Mouse (Mus musculus) kidney, embryonic 16.5 days (tissue): ENCODE results near the gene Smox. TPM values are rescaled to one million over a fixed set of nuclear protein-coding genes. Genes with fewer than 3 reads are reported as not detected.
A peak's percentile ranks its signal among the peaks of the same experiment; 100 is the strongest.
"Not testable (repeated sequence)": the region's sequence is repeated elsewhere in the genome, so short reads cannot be mapped to it uniquely, and the experiment has no call there.

ENCODE experiments used
- ATAC-seq: fragments of 200-750 bp; cut with Nextera tagmentation; 2 replicates; pipeline ENCODE4 v1.8.0; 2017; ENCODE audit warnings: moderate TSS enrichment; ENCODE audit not compliant: low FRiP score, low TSS enrichment
- H3K27ac ChIP-seq: fragments of 300-500 bp; sonication (generic); 2 replicates; pipeline ENCODE4 v1.5.1; 2014; ENCODE audit warnings: low read length
- H3K27me3 ChIP-seq: fragments of 300-500 bp; sonication (generic); 2 replicates; pipeline ENCODE4 v1.6.1; 2014; ENCODE audit warnings: low read length, control low read depth, mixed read lengths; ENCODE audit not compliant: insufficient read depth
- H3K36me3 ChIP-seq: fragments of 300-500 bp; sonication (generic); 2 replicates; pipeline ENCODE4 v1.6.1; 2014; ENCODE audit warnings: low read length, control low read depth, mixed read lengths; ENCODE audit not compliant: insufficient read depth
- H3K4me1 ChIP-seq: fragments of 300-500 bp; sonication (generic); 2 replicates; pipeline ENCODE4 v1.6.1; 2014; ENCODE audit warnings: low read length, control low read depth, mixed read lengths; ENCODE audit not compliant: insufficient read depth
- H3K4me2 ChIP-seq: fragments of 300-500 bp; sonication (generic); replicated peaks from 2 replicates; pipeline ENCODE4 v1.6.1; 2014; ENCODE audit warnings: low read depth, low read length
- H3K4me3 ChIP-seq: fragments of 300-500 bp; sonication (generic); 2 replicates; pipeline ENCODE4 v1.5.1; 2014; ENCODE audit warnings: mild to moderate bottlenecking, low read length
- H3K9ac ChIP-seq: fragments of 300-500 bp; sonication (generic); replicated peaks from 2 replicates; pipeline ENCODE4 v1.6.1; 2014; ENCODE audit warnings: low read length
- H3K9me3 ChIP-seq: fragments of 300-500 bp; sonication (generic); 2 replicates; pipeline ENCODE4 v1.6.1; 2016; ENCODE audit warnings: low read length, control low read depth
- WGBS: fragments of 180-500 bp; shearing (Covaris S2); extraction: QIAGEN DNeasy Blood & Tissue Kit; methylation state at CpG from one replicate; pipeline ENCODE4 v1.1.7; 2014; 5-methylcytosine and 5-hydroxymethylcytosine counted together
- polyA plus RNA-seq: library from polyadenylated mRNA; unstranded; fragments of >200 nt; fragmentation: Nextera tagmentation; extraction: Ambion mirVana; gene quantifications from 2 replicates; pipeline ENCODE4 v1.2.1, GENCODE M21; 2015

Gene Smox
- polyA plus RNA-seq, 1 experiment from 2014 or later: 39.7 TPM

DNA sequence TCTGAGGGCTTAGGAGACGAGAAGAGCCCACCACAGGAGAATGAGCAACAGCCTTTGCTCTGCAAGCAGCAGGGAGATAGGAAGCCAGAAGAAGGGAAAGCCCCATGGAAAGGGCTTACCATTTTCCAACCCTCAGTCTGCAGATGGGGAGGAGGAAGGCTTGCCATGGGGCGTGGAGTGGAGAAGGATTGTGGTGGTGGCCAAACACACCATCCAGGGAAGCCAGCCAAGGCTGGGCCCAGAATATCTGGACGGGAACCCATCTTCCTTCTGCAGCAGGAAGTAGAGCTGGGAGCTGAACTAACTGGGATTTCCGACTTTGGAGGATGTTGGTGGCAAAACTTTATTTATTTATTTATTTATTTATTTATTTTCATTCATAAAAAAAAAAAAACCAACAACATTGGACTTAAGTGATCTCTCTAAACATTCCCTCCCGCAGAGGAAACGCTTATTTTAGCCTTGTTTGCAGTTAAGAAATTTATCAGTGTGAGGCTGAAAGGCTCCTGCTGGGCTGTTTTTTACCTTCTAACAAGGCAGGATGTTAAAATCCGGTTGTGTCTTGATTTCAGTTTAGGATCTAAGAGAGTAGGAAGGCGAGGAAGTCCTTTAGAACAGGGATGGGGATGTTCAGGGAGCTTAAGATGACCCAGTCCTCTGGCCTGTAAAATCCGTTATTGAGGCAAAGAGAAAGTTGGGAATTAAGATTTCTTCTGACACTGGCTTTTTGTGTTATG is 30.2 kb upstream of the Smox start:
- H3K4me3 ChIP-seq: no peak overlapping the region
- 63% methylated on average over 9 of the region's 9 CpGs for WGBS
- H3K4me2 ChIP-seq: no peak overlapping the region
- H3K4me1 ChIP-seq: no peaks in the 10 kb centered on the region
- no peak overlapping the region for H3K27ac ChIP-seq
- H3K36me3 ChIP-seq: no peaks in the 10 kb centered on the region
- H3K9me3 ChIP-seq: peaks cover 3% of the 10 kb centered on the region; the same call in 1 of the 2 replicates
- H3K9ac ChIP-seq: no peak overlapping the region
- ATAC-seq: no peak
- H3K27me3 ChIP-seq: no peaks in the 10 kb centered on the region

DNA sequence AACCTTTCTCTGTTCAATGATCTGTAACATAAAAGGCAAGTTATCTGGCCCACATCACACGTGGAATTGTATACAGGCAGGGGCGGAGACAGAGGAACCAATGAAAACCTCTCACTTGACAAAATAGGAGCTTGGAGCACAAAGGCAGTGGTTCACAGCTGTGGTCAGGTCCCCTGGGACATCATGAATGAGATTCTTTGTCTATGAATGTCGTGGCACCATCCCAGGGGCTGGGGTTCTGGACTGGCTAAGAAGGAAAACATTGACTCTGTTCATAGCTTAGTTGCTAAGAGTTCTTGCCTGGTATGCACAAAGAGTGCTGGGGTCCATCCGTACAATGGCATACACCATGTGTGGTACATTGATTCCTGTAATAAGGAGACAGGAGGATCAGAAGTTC is 28.3 kb upstream of the Smox start:
- H3K9ac ChIP-seq: no peak overlapping the region
- no peaks in the 10 kb centered on the region for H3K36me3 ChIP-seq
- H3K4me1 ChIP-seq: no peaks in the 10 kb centered on the region
- ATAC-seq: no peak
- H3K4me3 ChIP-seq: no peak overlapping the region
- no peak overlapping the region for H3K4me2 ChIP-seq
- 74% methylated on average over 4 of the region's 4 CpGs for WGBS
- H3K9me3 ChIP-seq: peaks cover 3% of the 10 kb centered on the region; the same call in 1 of the 2 replicates
- H3K27me3 ChIP-seq: no peaks in the 10 kb centered on the region
- H3K27ac ChIP-seq: no peak overlapping the region

DNA sequence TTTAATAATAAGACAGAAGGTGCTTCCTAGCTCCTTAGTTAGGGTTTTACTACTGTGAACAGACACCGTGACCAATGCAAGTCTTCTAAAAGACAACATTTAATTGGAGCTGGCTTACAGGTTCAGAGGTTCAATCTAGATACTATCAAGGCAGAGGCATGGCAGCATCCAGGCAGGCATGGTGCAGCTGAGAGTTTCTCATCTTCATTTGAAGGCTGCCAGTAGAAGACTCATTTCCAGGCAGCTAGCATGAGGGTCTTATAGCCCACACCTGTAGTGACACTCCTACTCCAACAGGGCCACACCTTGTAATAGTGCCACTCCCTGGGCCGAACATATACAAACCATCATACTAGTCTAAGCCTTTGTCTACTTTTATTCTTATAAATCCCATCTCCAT is 27.1 kb upstream of the Smox start:
- no peak for ATAC-seq
- no peak overlapping the region for H3K4me3 ChIP-seq
- 94% methylated on average over 2 of the region's 2 CpGs for WGBS
- no peaks in the 10 kb centered on the region for H3K36me3 ChIP-seq
- H3K4me1 ChIP-seq: no peaks in the 10 kb centered on the region
- peaks cover 3% of the 10 kb centered on the region; the same call in 1 of the 2 replicates for H3K9me3 ChIP-seq
- H3K27ac ChIP-seq: no peak overlapping the region
- H3K9ac ChIP-seq: no peak overlapping the region
- H3K27me3 ChIP-seq: no peaks in the 10 kb centered on the region
- H3K4me2 ChIP-seq: no peak overlapping the region

DNA sequence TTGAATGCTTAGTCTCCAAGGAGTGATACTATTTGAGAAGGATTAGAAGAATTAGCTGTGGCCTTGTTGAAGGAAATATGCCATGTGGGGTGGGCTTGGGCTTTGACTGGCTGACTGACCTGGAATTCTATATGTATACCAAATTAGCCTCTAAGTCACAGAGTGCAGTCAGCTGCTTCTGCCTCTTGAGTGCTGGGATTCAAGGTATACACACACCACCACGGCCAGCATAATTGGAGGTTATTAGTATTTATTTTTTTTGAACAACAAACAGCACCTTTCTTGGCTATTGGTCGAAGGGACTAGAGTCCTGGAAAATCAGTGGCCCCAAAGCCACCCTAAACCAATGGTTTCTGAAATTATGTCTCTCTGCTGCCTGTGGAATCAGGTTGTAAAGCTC is 24.6 kb upstream of the Smox start:
- H3K27ac ChIP-seq: no peak overlapping the region
- no peaks in the 10 kb centered on the region for H3K4me1 ChIP-seq
- H3K27me3 ChIP-seq: no peaks in the 10 kb centered on the region
- H3K4me2 ChIP-seq: no peak overlapping the region
- WGBS: 75% methylated on average over 2 of the region's 2 CpGs
- no peaks in the 10 kb centered on the region for H3K36me3 ChIP-seq
- peaks cover 3% of the 10 kb centered on the region; the same call in 1 of the 2 replicates for H3K9me3 ChIP-seq
- no peak overlapping the region for H3K4me3 ChIP-seq
- H3K9ac ChIP-seq: no peak overlapping the region
- no peak for ATAC-seq

DNA sequence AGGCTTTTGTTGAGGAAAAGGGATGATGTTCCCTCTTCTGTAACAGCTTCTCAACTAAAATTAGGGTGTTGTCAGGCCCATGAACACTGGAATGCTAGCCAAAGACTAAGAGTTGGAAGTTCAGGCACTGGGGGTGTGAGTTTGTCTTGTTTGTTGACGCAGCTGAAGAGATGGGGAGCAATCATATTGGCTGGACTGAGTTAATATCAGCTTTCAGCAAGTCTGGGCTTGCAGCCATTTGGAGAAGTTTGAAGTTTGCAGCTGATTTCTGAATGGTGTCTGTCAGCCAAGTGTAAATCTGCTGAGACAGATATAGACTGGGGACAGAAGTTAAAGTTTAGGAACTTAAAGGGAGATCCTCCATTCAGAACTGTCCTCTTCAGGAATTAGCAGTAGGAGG is 21.4 kb upstream of the Smox start:
- Histone ChIP-seq H3K27me3 (no peaks in the 10 kb centered on the region), H3K27ac (no peak overlapping the region), H3K4me1 (no peaks in the 10 kb centered on the region), H3K36me3 (no peaks in the 10 kb centered on the region), H3K4me2 (no peak overlapping the region), H3K4me3 (no peak overlapping the region), H3K9me3 (no peaks in the 10 kb centered on the region), H3K9ac (no peak overlapping the region)
- 54% methylated on average over 1 of the region's 1 CpGs for WGBS
- ATAC-seq: no peak

DNA sequence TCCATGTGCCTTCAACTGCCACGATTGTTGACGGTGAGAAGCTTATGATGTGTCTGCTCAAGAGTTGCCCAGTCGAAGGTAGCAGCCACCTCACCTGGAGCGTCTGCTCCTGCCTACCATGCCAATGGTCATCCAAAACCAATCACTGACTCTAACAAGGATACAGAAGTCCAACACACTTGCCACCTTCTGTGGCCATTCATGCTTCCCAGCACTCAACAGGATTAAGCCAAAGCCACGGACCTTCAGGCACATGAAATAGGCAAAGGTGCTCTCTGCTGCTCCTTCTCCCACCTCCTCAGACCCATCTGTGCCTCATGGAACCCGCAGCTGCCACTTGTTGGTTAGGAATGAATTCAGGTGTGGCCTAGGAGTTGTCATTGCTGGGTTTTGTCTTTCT is 17.5 kb upstream of the Smox start:
- Histone ChIP-seq H3K27me3 (no peaks in the 10 kb centered on the region), H3K4me2 (no peak overlapping the region), H3K36me3 (no peaks in the 10 kb centered on the region), H3K4me1 (no peaks in the 10 kb centered on the region), H3K9me3 (no peaks in the 10 kb centered on the region), H3K4me3 (no peak overlapping the region), H3K9ac (no peak overlapping the region), H3K27ac (no peak overlapping the region)
- WGBS: 90% methylated on average over 6 of the region's 6 CpGs
- no peak for ATAC-seq

DNA sequence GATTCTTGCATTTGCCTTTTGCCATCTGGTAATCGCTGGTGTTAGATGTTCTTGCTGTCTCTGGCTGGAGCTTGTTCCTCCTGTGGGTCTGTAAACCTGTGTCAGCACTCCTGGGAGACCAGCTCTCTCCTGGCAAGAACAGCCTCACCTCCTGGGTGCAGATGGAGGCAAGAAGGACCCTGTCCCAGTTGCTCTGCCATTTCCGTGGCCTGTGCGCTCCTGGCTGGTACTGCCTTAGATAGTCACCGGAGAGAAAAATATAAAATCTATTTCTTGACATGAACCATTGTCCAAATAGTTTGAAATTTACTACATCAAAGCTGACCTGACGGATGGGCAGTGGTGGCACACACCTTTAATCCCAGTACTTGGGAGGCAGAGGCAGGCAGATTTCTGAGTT is 14.2 kb upstream of the Smox start:
- H3K4me2 ChIP-seq, H3K27ac ChIP-seq, H3K4me3 ChIP-seq, H3K9me3 ChIP-seq, H3K27me3 ChIP-seq, H3K36me3 ChIP-seq, ATAC-seq, H3K9ac ChIP-seq, H3K4me1 ChIP-seq: not testable (repeated sequence)
- 94% methylated on average over 5 of the region's 5 CpGs for WGBS

DNA sequence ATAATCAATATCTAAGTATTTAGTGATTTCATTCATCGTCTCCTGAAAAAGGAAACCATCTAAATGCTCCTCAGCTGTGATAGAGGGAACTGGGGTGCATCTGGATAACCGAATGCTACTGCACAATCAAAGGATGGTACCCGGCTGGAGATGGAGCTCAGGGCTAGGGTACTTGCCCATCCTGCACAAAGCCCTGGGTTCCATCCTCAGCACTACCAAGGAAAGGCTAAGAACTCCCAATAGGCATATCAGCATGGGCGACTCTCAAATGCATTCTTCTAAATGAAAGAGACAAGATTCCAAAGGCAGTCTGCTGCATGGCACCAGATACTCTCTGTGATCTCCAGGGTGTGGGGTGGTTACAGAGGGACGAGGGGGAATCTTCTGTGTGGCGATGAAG is 13.4 kb upstream of the Smox start:
- H3K27me3 ChIP-seq: no peaks in the 10 kb centered on the region
- 0 out of 2 replicates have a peak overlapping the region, but pooled peaks have one; percentile 18 for H3K27ac ChIP-seq
- H3K4me2 ChIP-seq: no peak overlapping the region
- H3K9me3 ChIP-seq: no peaks in the 10 kb centered on the region
- no peak for ATAC-seq
- H3K4me1 ChIP-seq: no peaks in the 10 kb centered on the region; the same call in 1 of the 2 replicates
- no peaks in the 10 kb centered on the region for H3K36me3 ChIP-seq
- no peak overlapping the region for H3K9ac ChIP-seq
- 79% methylated on average over 6 of the region's 6 CpGs for WGBS
- no peak overlapping the region for H3K4me3 ChIP-seq

DNA sequence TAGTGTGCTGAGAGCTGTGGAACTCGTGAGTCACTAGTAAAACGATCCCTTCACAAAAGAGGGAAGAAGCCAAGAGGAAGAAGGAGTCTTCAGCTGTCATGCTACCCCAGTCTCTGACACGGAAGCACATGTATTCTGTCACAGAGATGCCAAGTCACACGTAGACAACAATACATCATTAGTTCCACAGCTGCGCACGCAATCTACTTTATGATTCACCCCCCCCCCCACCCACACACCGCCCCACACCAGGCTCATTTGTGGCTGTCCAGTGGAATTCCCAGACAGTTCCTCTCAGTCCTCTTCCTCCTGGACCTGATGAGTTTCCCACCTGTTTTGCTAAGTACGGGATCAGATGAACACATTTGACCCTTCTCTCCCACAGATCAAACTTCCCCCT is 12.9 kb upstream of the Smox start:
- Histone ChIP-seq H3K4me1 (no peaks in the 10 kb centered on the region; the same call in 1 of the 2 replicates), H3K27me3 (no peaks in the 10 kb centered on the region), H3K36me3 (no peaks in the 10 kb centered on the region), H3K4me2 (no peak overlapping the region), H3K4me3 (no peak overlapping the region), H3K9me3 (no peaks in the 10 kb centered on the region), H3K9ac (no peak overlapping the region), H3K27ac (0 out of 2 replicates have a peak overlapping the region, but pooled peaks have one; percentile 18)
- 28% methylated on average over 8 of the region's 8 CpGs for WGBS
- ATAC-seq: peak; percentile 51

DNA sequence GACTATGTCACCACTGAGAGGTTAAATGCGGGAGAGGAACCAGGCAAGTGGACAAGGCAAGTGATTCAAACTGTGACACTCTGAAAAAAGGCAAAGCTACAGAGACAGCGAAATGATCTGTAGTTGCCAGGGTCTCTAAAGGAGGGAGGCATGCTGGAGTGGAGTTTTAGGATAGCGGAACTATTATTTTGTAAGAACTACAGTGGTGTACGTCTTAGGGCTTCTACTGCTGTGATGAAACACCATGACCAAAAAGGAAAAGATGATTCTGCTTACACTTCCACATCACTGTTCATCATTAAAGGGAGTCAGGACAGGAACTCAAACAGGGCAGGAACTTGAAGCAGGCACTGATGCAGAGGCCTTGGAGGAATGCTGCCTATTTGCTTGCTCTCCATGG is 12.4 kb upstream of the Smox start:
- Histone ChIP-seq H3K9me3 (no peaks in the 10 kb centered on the region), H3K4me3 (no peak overlapping the region), H3K36me3 (no peaks in the 10 kb centered on the region), H3K9ac (no peak overlapping the region), H3K27ac (no peak overlapping the region), H3K27me3 (no peaks in the 10 kb centered on the region), H3K4me1 (no peaks in the 10 kb centered on the region; the same call in 1 of the 2 replicates), H3K4me2 (no peak overlapping the region)
- 68% methylated on average over 4 of the region's 4 CpGs for WGBS
- ATAC-seq: no peak
